Mouse (Mus musculus): Measurements from ENCODE around the gene Nectin4. TPM values are rescaled to one million over a fixed set of nuclear protein-coding genes. Genes with fewer than 3 reads are reported as not detected.

Gene Nectin4
- polyA plus RNA-seq, 1 experiment from 2014 or later = 0.07 TPM

- ATAC-seq (ENCODE audit: insufficient read depth) = no peak
- no peak overlapping the region for H3K27ac ChIP-seq (replicated peaks)
- H3K9ac ChIP-seq = no peak overlapping the region
- H3K27me3 ChIP-seq = peaks cover 47% of the 10 kb centered on the region
- H3K4me3 ChIP-seq (replicated peaks) = no peak overlapping the region
- WGBS (ENCODE audit: insufficient replicate concordance) = 37% methylated on average over 1 of the region's 1 CpGs
- no peaks in the 10 kb centered on the region for H3K36me3 ChIP-seq (replicated peaks)
- no peak overlapping the region for H3K4me2 ChIP-seq
- H3K9me3 ChIP-seq (replicated peaks) = no peaks in the 10 kb centered on the region
- H3K4me1 ChIP-seq (replicated peaks) = peaks cover 23% of the 10 kb centered on the region
Measured at GRCm38 (mm10) chr1:171435974-171436373, 66.1 kb downstream of the Nectin4 start.

DNA sequence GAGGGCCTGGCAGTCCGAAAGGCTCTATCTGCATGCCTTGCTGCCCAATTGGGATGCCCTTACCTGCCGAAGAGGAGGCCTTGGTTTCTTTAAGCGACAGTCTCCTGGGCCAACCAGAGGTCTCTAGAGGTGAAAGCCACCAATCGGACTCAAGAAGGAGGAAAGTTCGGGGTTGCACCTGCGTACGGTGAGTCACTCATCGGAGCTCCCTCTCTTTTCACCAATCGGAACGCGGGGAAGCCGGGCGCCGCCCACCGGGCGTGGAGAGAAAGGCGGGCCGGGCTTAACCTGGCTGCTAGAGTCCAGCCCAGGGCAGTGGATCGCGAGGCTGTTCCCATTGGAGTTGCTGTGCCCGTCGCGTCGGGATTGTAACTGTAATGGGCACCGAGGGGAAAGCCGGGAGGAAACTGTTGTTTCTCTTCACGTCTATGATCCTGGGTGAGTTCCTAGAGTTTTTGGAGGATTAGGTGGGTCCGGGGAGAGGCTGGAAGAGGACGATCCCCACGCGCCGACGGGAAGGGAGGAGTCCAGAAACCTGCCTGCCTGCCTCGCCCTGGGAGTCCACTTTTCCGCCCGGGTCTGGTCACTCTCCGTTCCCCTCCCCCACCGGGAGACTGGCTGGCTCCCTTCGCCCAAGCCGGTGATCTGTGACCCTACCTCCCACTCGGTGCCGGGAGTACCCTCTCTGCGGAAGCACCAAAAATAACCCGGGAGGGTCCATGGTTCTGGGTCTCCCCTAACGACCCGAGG is 67.5 kb downstream of the Nectin4 start, which contains the start of gene F11r:
F11r (plus strand) TSS at position 272 of the 750 bp plus-strand sequence.
- Histone ChIP-seq H3K4me1 (replicated peaks) (peaks cover 28% of the 10 kb centered on the region), H3K9me3 (replicated peaks) (no peaks in the 10 kb centered on the region), H3K36me3 (replicated peaks) (no peaks in the 10 kb centered on the region), H3K27me3 (peaks cover 55% of the 10 kb centered on the region), H3K4me2 (peak within 1 kb of the TSS; percentile 58), H3K27ac (replicated peaks) (peak within 1 kb of the TSS; percentile 73), H3K4me3 (replicated peaks) (peak within 1 kb of the TSS; percentile 58), H3K9ac (peak within 1 kb of the TSS; percentile 40)
- ATAC-seq (ENCODE audit: insufficient read depth) = peak; percentile 84
- 2% methylated on average over 46 of the region's 46 CpGs for WGBS (ENCODE audit: insufficient replicate concordance)

Other genes with a start within 250 kb of the Nectin4 start
- 149 and 158 TPM in 2 replicates for gene Sdhc, start 219.5 kb upstream of the Nectin4 start, polyA plus RNA-seq (2015; fragmentation: Nextera tagmentation; extraction: Ambion mirVana)
- not detected in 2 replicates for gene Mpz, start 219.4 kb upstream of the Nectin4 start, polyA plus RNA-seq (2015; fragmentation: Nextera tagmentation; extraction: Ambion mirVana)
- 1.7 and 2.1 TPM in 2 replicates for gene Pcp4l1, start 173.8 kb upstream of the Nectin4 start, polyA plus RNA-seq (2015; fragmentation: Nextera tagmentation; extraction: Ambion mirVana)
- gene Nr1i3, start 156.1 kb upstream of the Nectin4 start, polyA plus RNA-seq (2015; fragmentation: Nextera tagmentation; extraction: Ambion mirVana) = 1.1 and 1.5 TPM in 2 replicates
- 15.8 and 16.2 TPM in 2 replicates for gene Tomm40l, start 147.6 kb upstream of the Nectin4 start, polyA plus RNA-seq (2015; fragmentation: Nextera tagmentation; extraction: Ambion mirVana)
- 6,467 and 6,641 TPM in 2 replicates for gene Apoa2, start 145.0 kb upstream of the Nectin4 start, polyA plus RNA-seq (2015; fragmentation: Nextera tagmentation; extraction: Ambion mirVana)
- gene Fcer1g, start 135.7 kb upstream of the Nectin4 start, polyA plus RNA-seq (2015; fragmentation: Nextera tagmentation; extraction: Ambion mirVana) = 115 and 118 TPM in 2 replicates
- gene Adamts4, start 119.7 kb upstream of the Nectin4 start, polyA plus RNA-seq (2015; fragmentation: Nextera tagmentation; extraction: Ambion mirVana) = 0.58 and 0.60 TPM in 2 replicates
- 137 and 144 TPM in 2 replicates for gene Ndufs2, start 118.7 kb upstream of the Nectin4 start, polyA plus RNA-seq (2015; fragmentation: Nextera tagmentation; extraction: Ambion mirVana)
- 21.9 and 23.5 TPM in 2 replicates for gene B4galt3, start 99.8 kb upstream of the Nectin4 start, polyA plus RNA-seq (2015; fragmentation: Nextera tagmentation; extraction: Ambion mirVana)
- gene Ppox, start 88.9 kb upstream of the Nectin4 start, polyA plus RNA-seq (2015; fragmentation: Nextera tagmentation; extraction: Ambion mirVana) = 214 and 226 TPM in 2 replicates
- gene Usp21, start 82.1 kb upstream of the Nectin4 start, polyA plus RNA-seq (2015; fragmentation: Nextera tagmentation; extraction: Ambion mirVana) = 24.9 and 28.5 TPM in 2 replicates
- 40.6 and 41.4 TPM in 2 replicates for gene Ufc1, start 75.1 kb upstream of the Nectin4 start, polyA plus RNA-seq (2015; fragmentation: Nextera tagmentation; extraction: Ambion mirVana)
- 18.6 and 20.1 TPM in 2 replicates for gene Dedd, start 41.0 kb upstream of the Nectin4 start, polyA plus RNA-seq (2015; fragmentation: Nextera tagmentation; extraction: Ambion mirVana)
- gene Nit1, start 24.5 kb upstream of the Nectin4 start, polyA plus RNA-seq (2015; fragmentation: Nextera tagmentation; extraction: Ambion mirVana) = 33.1 and 39.1 TPM in 2 replicates
- gene Pfdn2, start 24.4 kb upstream of the Nectin4 start, polyA plus RNA-seq (2015; fragmentation: Nextera tagmentation; extraction: Ambion mirVana) = 32.8 and 37.5 TPM in 2 replicates
- 0.21 and 0.33 TPM in 2 replicates for gene Klhdc9, start 9.3 kb upstream of the Nectin4 start, polyA plus RNA-seq (2015; fragmentation: Nextera tagmentation; extraction: Ambion mirVana)
- 5.0 and 5.3 TPM in 2 replicates for gene Arhgap30, start 18.9 kb downstream of the Nectin4 start, polyA plus RNA-seq (2015; fragmentation: Nextera tagmentation; extraction: Ambion mirVana)
- 18.6 and 21.3 TPM in 2 replicates for gene Usf1, start 41.2 kb downstream of the Nectin4 start, polyA plus RNA-seq (2015; fragmentation: Nextera tagmentation; extraction: Ambion mirVana)
- gene Tstd1, start 48.8 kb downstream of the Nectin4 start, polyA plus RNA-seq (2015; fragmentation: Nextera tagmentation; extraction: Ambion mirVana) = 2.1 and 2.5 TPM in 2 replicates
- 29.7 and 32.8 TPM in 2 replicates for gene F11r, start 67.4 kb downstream of the Nectin4 start, polyA plus RNA-seq (2015; fragmentation: Nextera tagmentation; extraction: Ambion mirVana)
- 3.3 and 3.5 TPM in 2 replicates for gene Alyref2, start 133.4 kb downstream of the Nectin4 start, polyA plus RNA-seq (2015; fragmentation: Nextera tagmentation; extraction: Ambion mirVana)
- gene Itln1, start 165.2 kb downstream of the Nectin4 start, polyA plus RNA-seq (2015; fragmentation: Nextera tagmentation; extraction: Ambion mirVana) = not detected in 2 replicates
- 0.38 and 0.59 TPM in 2 replicates for gene Cd244a, start 189.1 kb downstream of the Nectin4 start, polyA plus RNA-seq (2015; fragmentation: Nextera tagmentation; extraction: Ambion mirVana)
- 1.2 and 1.3 TPM in 2 replicates for gene Ly9, start 237.3 kb downstream of the Nectin4 start, polyA plus RNA-seq (2015; fragmentation: Nextera tagmentation; extraction: Ambion mirVana)

Data from liver, embryonic 15.5 days (tissue).